Mouse (Mus musculus) MEL (cell line): ENCODE measurements at regions not wholly inside any gene's neighbourhood (a gene's known extent, or its start where the extent isn't known, plus 50 kb on each side); places are given as distances from the start of the nearest gene placed in this dataset.

Source experiments
- DNase-seq: peaks from one replicate; pipeline ENCODE4 v3.0.0; 2011; ENCODE audit warnings: low read depth, low spot score
- H3K27ac ChIP-seq: 2 replicates; pipeline ENCODE4 v1.5.1; 2012; ENCODE audit warnings: low read depth, mild to moderate bottlenecking, control low read depth, low read length, moderate library complexity; ENCODE audit not compliant: control insufficient read depth
- H3K27me3 ChIP-seq, 2 experiments: fragments of 150-350 bp in 1 of 2; sonication (generic) in 1 of 2; 2 replicates each; pipeline ENCODE4 v1.6.1; 2012; ENCODE audit warnings: low read length in 2 of 2, mild to moderate bottlenecking in 2 of 2, improper control_type of control experiment in 1 of 2, moderate library complexity in 1 of 2; ENCODE audit not compliant: insufficient read depth in 2 of 2, control insufficient read depth in 1 of 2
- H3K36me3 ChIP-seq, 2 experiments: 2 replicates each; pipeline ENCODE4 v1.6.1; 2012 to 2014; ENCODE audit warnings: low read length in 2 of 2, improper control_type of control experiment in 1 of 2, inconsistent platforms in 1 of 2, mild to moderate bottlenecking in 1 of 2; ENCODE audit not compliant: insufficient read depth in 2 of 2, control insufficient read depth in 1 of 2
- H3K4me1 ChIP-seq, 2 experiments: fragments of 150-350 bp in 1 of 2; sonication (generic) in 1 of 2; 2 replicates each; pipeline ENCODE4 v1.6.1; 2012; ENCODE audit warnings: low read length in 2 of 2, improper control_type of control experiment in 1 of 2, mild to moderate bottlenecking in 1 of 2; ENCODE audit not compliant: insufficient read depth in 2 of 2, control insufficient read depth in 1 of 2
- H3K4me3 ChIP-seq, 2 experiments: fragments of 150-350 bp in 1 of 2; sonication (generic) in 1 of 2; 2 replicates each; pipeline ENCODE4 v1.5.1; 2012; ENCODE audit warnings: low read depth in 2 of 2, low read length in 2 of 2, mild to moderate bottlenecking in 2 of 2, moderate library complexity in 2 of 2, control low read depth in 1 of 2, improper control_type of control experiment in 1 of 2; ENCODE audit not compliant: control insufficient read depth in 1 of 2, insufficient read depth in 1 of 2
- H3K79me2 ChIP-seq: 2 replicates; pipeline ENCODE4 v1.6.1; 2012; ENCODE audit warnings: mild to moderate bottlenecking, low read length, moderate library complexity; ENCODE audit not compliant: control insufficient read depth, poor library complexity, insufficient read depth
- H3K9ac ChIP-seq: 2 replicates; pipeline ENCODE4 v1.6.1; 2012; ENCODE audit warnings: low read depth, mild to moderate bottlenecking, control low read depth, low read length, moderate library complexity; ENCODE audit not compliant: control insufficient read depth, poor library complexity, severe bottlenecking
- H3K9me3 ChIP-seq: fragments of 150-350 bp; sonication (generic); replicated peaks from 2 replicates; pipeline ENCODE4 v1.6.1; 2012; ENCODE audit warnings: mild to moderate bottlenecking, low read length, improper control_type of control experiment, moderate library complexity; ENCODE audit not compliant: insufficient read depth
- BHLHE40 ChIP-seq: IDR thresholded peaks from 2 replicates; pipeline ENCODE4 v1.6.1; 2012; ENCODE audit warnings: low read depth, mild to moderate bottlenecking, inconsistent platforms, low read length, improper control_type of control experiment, borderline replicate concordance
- CHD1 ChIP-seq: IDR thresholded peaks from 2 replicates; pipeline ENCODE4 v1.6.1; 2012; ENCODE audit warnings: low read depth, mild to moderate bottlenecking, inconsistent platforms, low read length, improper control_type of control experiment
- E2F4 ChIP-seq: IDR thresholded peaks from 2 replicates; pipeline ENCODE4 v1.6.1; 2011; ENCODE audit warnings: low read depth, low read length, improper control_type of control experiment, borderline replicate concordance
- ELF1 ChIP-seq: IDR thresholded peaks from 2 replicates; pipeline ENCODE4 v1.6.1; 2014; ENCODE audit warnings: low read depth, mild to moderate bottlenecking, inconsistent platforms, low read length, improper control_type of control experiment, moderate library complexity
- EP300 ChIP-seq, 2 experiments: IDR thresholded peaks; 2 replicates each; pipeline ENCODE4 v1.6.1; 2011; ENCODE audit warnings: improper control_type of control experiment in 2 of 2, low read length in 2 of 2, low read depth in 1 of 2, mild to moderate bottlenecking in 1 of 2
- ETS1 ChIP-seq: IDR thresholded peaks from 2 replicates; pipeline ENCODE4 v1.6.1; 2012; ENCODE audit warnings: low read depth, mild to moderate bottlenecking, inconsistent platforms, low read length, improper control_type of control experiment, moderate library complexity
- GABPA ChIP-seq: IDR thresholded peaks from 2 replicates; pipeline ENCODE4 v1.6.1; 2012; ENCODE audit warnings: low read depth, mild to moderate bottlenecking, inconsistent platforms, low read length, improper control_type of control experiment, moderate library complexity
- GATA1 ChIP-seq: IDR thresholded peaks from 2 replicates; pipeline ENCODE4 v1.6.1; 2011; ENCODE audit warnings: low read depth, low read length, improper control_type of control experiment
- KAT2A ChIP-seq: conservative IDR thresholded peaks from 2 replicates; pipeline ENCODE4 v1.6.1; 2012; ENCODE audit warnings: low read depth, low read length, improper control_type of control experiment, inconsistent platforms
- MAZ ChIP-seq: IDR thresholded peaks from 2 replicates; pipeline ENCODE4 v1.6.1; 2012; ENCODE audit warnings: low read depth, mild to moderate bottlenecking, inconsistent platforms, low read length, improper control_type of control experiment
- MEF2A ChIP-seq: IDR thresholded peaks from 2 replicates; pipeline ENCODE4 v1.6.1; 2014; ENCODE audit warnings: low read depth, mild to moderate bottlenecking, inconsistent platforms, low read length, improper control_type of control experiment; ENCODE audit not compliant: poor library complexity, insufficient replicate concordance, severe bottlenecking; ENCODE audit errors: extremely low read depth
- NELFE ChIP-seq: IDR thresholded peaks from 2 replicates; pipeline ENCODE4 v1.6.1; 2011; ENCODE audit warnings: low read depth, low read length, improper control_type of control experiment
- POLR2A ChIP-seq, 2 experiments: IDR thresholded peaks; 2 replicates each; pipeline ENCODE4 v1.6.1; 2011 to 2012; ENCODE audit warnings: low read length in 2 of 2, mild to moderate bottlenecking in 2 of 2, control low read depth in 1 of 2, improper control_type of control experiment in 1 of 2, low read depth in 1 of 2, moderate library complexity in 1 of 2; ENCODE audit not compliant: control insufficient read depth in 1 of 2, insufficient read depth in 1 of 2, poor library complexity in 1 of 2
- POLR2AphosphoS2 ChIP-seq: IDR thresholded peaks from 2 replicates; pipeline ENCODE4 v1.6.1; 2011; ENCODE audit warnings: low read length, improper control_type of control experiment
- RAD21 ChIP-seq: IDR thresholded peaks from 2 replicates; pipeline ENCODE4 v1.6.1; 2011; ENCODE audit warnings: mild to moderate bottlenecking, low read depth, low read length, improper control_type of control experiment
- RCOR1 ChIP-seq: IDR thresholded peaks from 2 replicates; pipeline ENCODE4 v1.6.1; 2012; ENCODE audit warnings: low read depth, mild to moderate bottlenecking, inconsistent platforms, low read length, improper control_type of control experiment
- SIN3A ChIP-seq: IDR thresholded peaks from 2 replicates; pipeline ENCODE4 v1.6.1; 2012; ENCODE audit warnings: low read length, improper control_type of control experiment, inconsistent platforms
- SMC3 ChIP-seq: IDR thresholded peaks from 2 replicates; pipeline ENCODE4 v1.6.1; 2011; ENCODE audit warnings: low read depth, low read length, improper control_type of control experiment
- TBP ChIP-seq: IDR thresholded peaks from 2 replicates; pipeline ENCODE4 v1.8.0; 2011; ENCODE audit warnings: low read depth, low read length, improper control_type of control experiment
- TCF12 ChIP-seq: IDR thresholded peaks from 2 replicates; pipeline ENCODE4 v1.6.1; 2014; ENCODE audit warnings: low read depth, mild to moderate bottlenecking, inconsistent platforms, low read length, improper control_type of control experiment, moderate library complexity
- UBTF ChIP-seq: IDR thresholded peaks from 2 replicates; pipeline ENCODE4 v1.6.1; 2012; ENCODE audit warnings: low read depth, mild to moderate bottlenecking, inconsistent platforms, low read length, improper control_type of control experiment, moderate library complexity, borderline replicate concordance; ENCODE audit not compliant: insufficient read depth
- USF1 ChIP-seq: IDR thresholded peaks from 2 replicates; pipeline ENCODE4 v1.6.1; 2014; ENCODE audit warnings: low read depth, mild to moderate bottlenecking, inconsistent platforms, low read length, improper control_type of control experiment, moderate library complexity
- USF2 ChIP-seq, 2 experiments: IDR thresholded peaks; 2 replicates each; pipeline ENCODE4 v1.6.1; 2011 to 2012; ENCODE audit warnings: improper control_type of control experiment in 2 of 2, low read length in 2 of 2, borderline replicate concordance in 1 of 2, inconsistent platforms in 1 of 2, low read depth in 1 of 2, mild to moderate bottlenecking in 1 of 2; ENCODE audit not compliant: insufficient read depth in 1 of 2
- ZC3H11A ChIP-seq: IDR thresholded peaks from 2 replicates; pipeline ENCODE4 v1.6.1; 2012; ENCODE audit warnings: low read depth, mild to moderate bottlenecking, inconsistent platforms, low read length, improper control_type of control experiment
- ZKSCAN1 ChIP-seq: IDR thresholded peaks from 2 replicates; pipeline ENCODE4 v1.6.1; 2012; ENCODE audit warnings: low read depth, mild to moderate bottlenecking, inconsistent platforms, low read length, improper control_type of control experiment, moderate library complexity
- ZMIZ1 ChIP-seq: IDR thresholded peaks from 2 replicates; pipeline ENCODE4 v1.6.1; 2012; ENCODE audit warnings: low read depth, mild to moderate bottlenecking, inconsistent platforms, low read length, improper control_type of control experiment, moderate library complexity

GRCm38 (mm10) chr6:140179999-140180398 lies 138.7 kb upstream of the Plcz1 start:
- H3K4me3 ChIP-seq = no peak overlapping the region
- H3K36me3 ChIP-seq = no peaks in the 10 kb centered on the region
- H3K4me1 ChIP-seq = no peaks in the 10 kb centered on the region
- TF ChIP-seq GATA1 (no peak), RAD21 (no peak), CHD1 (no peak), POLR2A (IDR thresholded peaks at IDR 0.05; ENCODE audit: control insufficient read depth in 1 of 2, insufficient read depth in 1 of 2, low read depth in 1 of 2, low read length in 2 of 2, poor library complexity in 1 of 2) (no peak), NELFE (no peak), UBTF (no peak), USF1 (no peak), ZMIZ1 (no peak), SIN3A (no peak), POLR2AphosphoS2 (no peak), ETS1 (no peak), TBP (no peak), MEF2A (no peak), E2F4 (no peak), GABPA (no peak), EP300 (IDR thresholded peaks at IDR 0.05; ENCODE audit: low read depth in 1 of 2, low read length in 2 of 2) (no peak), TCF12 (no peak), KAT2A (no peak), BHLHE40 (no peak), RCOR1 (no peak)
- no peaks in the 10 kb centered on the region for H3K9me3 ChIP-seq
- no peaks in the 10 kb centered on the region for H3K79me2 ChIP-seq
- DNase-seq = no peak
- no peaks in the 10 kb centered on the region for H3K27me3 ChIP-seq
- H3K9ac ChIP-seq = no peak overlapping the region
- no peak overlapping the region for H3K27ac ChIP-seq

- H3K9me3 ChIP-seq = no peaks in the 10 kb centered on the region
- H3K27me3 ChIP-seq = no peaks in the 10 kb centered on the region
- no peak overlapping the region for H3K4me3 ChIP-seq
- H3K9ac ChIP-seq = no peak overlapping the region
- no peaks in the 10 kb centered on the region for H3K4me1 ChIP-seq
- H3K36me3 ChIP-seq = no peaks in the 10 kb centered on the region
- no peaks in the 10 kb centered on the region for H3K79me2 ChIP-seq
- TF ChIP-seq USF2 (IDR thresholded peaks at IDR 0.05; ENCODE audit: borderline replicate concordance in 1 of 2, insufficient read depth in 1 of 2, low read depth in 1 of 2, low read length in 2 of 2) (no peak), MAZ (no peak), KAT2A (no peak), UBTF (no peak), SMC3 (no peak), ELF1 (no peak), EP300 (IDR thresholded peaks at IDR 0.05; ENCODE audit: low read depth in 1 of 2, low read length in 2 of 2) (no peak), ZC3H11A (no peak), USF1 (no peak), ZKSCAN1 (no peak), ETS1 (no peak)
- TF ChIP-seq, all 39 proteins: peak for 0
- no peak overlapping the region for H3K27ac ChIP-seq
- no peak for DNase-seq
These were observed 137.4 kb upstream of the Plcz1 start for GRCm38 (mm10) chr6:140178425-140179193.
